ENCODE assay signal across 9 mouse cellular contexts in genomic region chr8:124277951-124278910, GRCm38 (mm10). TPM values are rescaled to one million over a fixed set of nuclear protein-coding genes. Genes with fewer than 3 reads are reported as not detected.
DNase-seq lines count a peak whose midpoint lies in the region; ATAC-seq lines count a peak whose summit lies in the region.
"Had no signal": no experiment of that assay in that cellular context is flagged by ENCODE, and none has a peak within 500 bp of the region (broad histone marks: within the 10 kb centered on the region; RNA-seq: fewer than 3 reads in every experiment).

No protein-coding gene starts in this region.

- no peak for ATAC-seq in heart, embryonic 11.5 days (replicated peaks; ENCODE audit: insufficient number of reproducible peaks, low FRiP score, low TSS enrichment)

- H3K9me3 ChIP-seq in heart, embryonic 11.5 days (replicated peaks; ENCODE audit: control insufficient read depth, low read length): no peaks in the 10 kb centered on the region
- H3K9me3 ChIP-seq: heart, embryonic 15.5 days had no signal

- no peaks in the 10 kb centered on the region for H3K36me3 ChIP-seq in heart, embryonic 11.5 days (ENCODE audit: control insufficient read depth, insufficient read depth, low read length)
- H3K36me3 ChIP-seq: heart, embryonic 15.5 days had no signal

- H3K27ac ChIP-seq in heart, embryonic 11.5 days (ENCODE audit: low read depth, low read length): no peak overlapping the region
- H3K27ac ChIP-seq: heart, embryonic 15.5 days had no signal

- H3K27me3 ChIP-seq in heart, embryonic 11.5 days (ENCODE audit: control insufficient read depth, insufficient read depth, low read length): no peaks in the 10 kb centered on the region
- H3K27me3 ChIP-seq: heart, embryonic 15.5 days had no signal

- no peak overlapping the region for H3K4me2 ChIP-seq in heart, embryonic 11.5 days
- H3K4me2 ChIP-seq: heart, embryonic 15.5 days had no signal

- peak; percentile 97 for DNase-seq in heart, adult 11 months
- DNase-seq in urinary bladder, postnatal 36 days (ENCODE audit: low spot score in 2 of 2): peak; percentile 34 to 81
- no peak for DNase-seq in urinary bladder, postnatal 4 days (ENCODE audit: low spot score in 2 of 2)
- peak; percentile 49 for DNase-seq in heart, adult 8-10 months (ENCODE audit: low spot score)
- no peak for DNase-seq in natural killer cell, adult 2 months (ENCODE audit: low spot score in 2 of 2)
- DNase-seq in kidney, adult 18-20 months: no peak
- no peak for DNase-seq in frontal cortex, postnatal 14 days (ENCODE audit: low spot score in 2 of 2)

- no peak overlapping the region for H3K9ac ChIP-seq in heart, embryonic 11.5 days (ENCODE audit: low read depth, low read length)
- H3K9ac ChIP-seq: heart, embryonic 15.5 days had no signal

- H3K4me3 ChIP-seq in heart, embryonic 11.5 days (ENCODE audit: low read depth, low read length): no peak overlapping the region
- H3K4me3 ChIP-seq: heart, embryonic 15.5 days had no signal

- H3K4me1 ChIP-seq in heart, embryonic 11.5 days (ENCODE audit: control insufficient read depth, insufficient read depth, low read length): peaks cover 32% of the 10 kb centered on the region

- WGBS in heart, embryonic 11.5 days (ENCODE audit: insufficient replicate concordance): 70% methylated on average over 24 of the region's 24 CpGs

RNA-seq across cellular contexts. Expression of gene Galnt2, which starts 47.0 kb away (rescaled TPM):
- 63.2 and 72.3 TPM in 2 replicates for polyA plus RNA-seq in heart, embryonic 11.5 days (2014; fragmentation: Nextera tagmentation; extraction: Ambion mirVana)
- 10 to 100 TPM; 32.0 to 40.3 (median 33.8) TPM for total RNA-seq in heart, adult 8-10 months (2022)

Comparison
In these comparisons a context has a peak if more than half of its experiments do, and no peak if none do; other contexts are left out.
1. DNase-seq: peak in heart, adult 11 months (single experiment), urinary bladder, postnatal 36 days (2 of 2) and heart, adult 8-10 months (single experiment); none in urinary bladder, postnatal 4 days (0 of 2), natural killer cell, adult 2 months (0 of 2), kidney, adult 18-20 months (single experiment) and frontal cortex, postnatal 14 days (0 of 2).